Mouse (Mus musculus) adrenal gland, adult 18-20 months (tissue): Measurements from ENCODE around the gene Mettl16. TPM values are rescaled to one million over a fixed set of nuclear protein-coding genes. Genes with fewer than 3 reads are reported as not detected.

Source experiments
- microRNA-seq, 2 experiments: library from miRNA; unstranded; fragments of <30 nt; microRNA quantifications; one replicate each; pipeline ENCODE4 v1.2.0; 2021; ENCODE audit warnings: borderline number of aligned reads in 2 of 2
- total RNA-seq, 2 experiments: library from RNA; stranded (reverse); gene quantifications; 1 replicate in 1 of 2; 2 replicates in 1 of 2; pipeline ENCODE4 v1.2.3; 2021

Mettl16 gene
- total RNA-seq, 2 experiments from 2014 or later, result 30.8 to 42.7 TPM

Small RNA genes within 50 kb of the gene (microRNA-seq; reads per million reads assigned to microRNA genes)
- 0 to 0.47 reads per million in 2 experiments for gene Mir6926

Other genes starting within 250 kb of the Mettl16 start
- gene Rap1gap2, start 159.9 kb upstream of the Mettl16 start, total RNA-seq, result 10 to 100 TPM in 1 of 2 experiments, 1 to 10 TPM in 1; 8.2 to 10.9 TPM
- 1 to 10 TPM; 3.0 to 3.7 TPM for gene Ccdc92b, start 151.2 kb upstream of the Mettl16 start, total RNA-seq
- gene Cluh, start 121.3 kb upstream of the Mettl16 start, total RNA-seq, result 100 to 1,000 TPM; 203 to 205 TPM
- 100 to 1,000 TPM; 185 to 188 TPM for gene Pafah1b1, start 46.2 kb upstream of the Mettl16 start, total RNA-seq
- gene Mnt, start 60.1 kb downstream of the Mettl16 start, total RNA-seq, result 10 to 100 TPM; 18.3 to 28.9 TPM
- 10 to 100 TPM; 15.9 to 27.5 TPM for gene Sgsm2, start 126.2 kb downstream of the Mettl16 start, total RNA-seq
- gene Tsr1, start 127.2 kb downstream of the Mettl16 start, total RNA-seq, result 10 to 100 TPM; 46.8 to 57.1 TPM
- 10 to 100 TPM; 17.9 to 21.4 TPM for gene Smg6, start 155.0 kb downstream of the Mettl16 start, total RNA-seq
- 10 to 100 TPM; 44.8 to 51.3 TPM for gene Srr, start 155.1 kb downstream of the Mettl16 start, total RNA-seq